Mouse (Mus musculus): ENCODE measurements at regions not wholly inside any gene's neighbourhood (a gene's known extent, or its start where the extent isn't known, plus 50 kb on each side); places are given as distances from the start of the nearest gene placed in this dataset.

GRCm38 (mm10) chr3:131698070-131698750 lies 133.6 kb downstream of the Papss1 start:
- no peaks in the 10 kb centered on the region for H3K9me3 ChIP-seq
- H3K36me3 ChIP-seq: no peaks in the 10 kb centered on the region
- no peak for ATAC-seq
- H3K4me2 ChIP-seq (replicated peaks): no peak overlapping the region
- H3K4me1 ChIP-seq (replicated peaks): no peaks in the 10 kb centered on the region
- 83% methylated on average over 3 of the region's 3 CpGs for WGBS
- H3K27me3 ChIP-seq: no peaks in the 10 kb centered on the region
- H3K4me3 ChIP-seq (replicated peaks): no peak overlapping the region
- H3K9ac ChIP-seq (replicated peaks): no peak overlapping the region
- H3K27ac ChIP-seq: no peak overlapping the region

DNA sequence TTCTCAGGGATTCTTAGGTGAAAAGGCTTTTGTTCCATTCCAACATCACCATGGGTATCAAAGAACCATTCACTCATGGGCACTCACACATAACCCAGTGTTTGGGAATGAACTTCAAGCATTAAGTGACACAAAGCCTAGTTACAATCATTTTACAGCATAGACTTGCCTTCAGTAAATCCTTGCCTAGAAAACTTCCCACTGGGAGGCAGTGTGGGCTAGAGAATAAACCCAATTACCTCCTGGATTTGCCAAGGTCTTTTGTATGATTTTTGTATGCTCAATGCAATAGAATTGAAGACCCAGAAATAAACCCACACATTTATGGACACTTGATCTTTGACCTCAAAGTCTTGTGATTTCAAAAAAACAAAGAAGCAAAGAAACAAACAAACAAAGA lies 138.6 kb downstream of the Papss1 start:
- no peaks in the 10 kb centered on the region for H3K27me3 ChIP-seq
- no peak overlapping the region for H3K4me2 ChIP-seq (replicated peaks)
- no peak overlapping the region for H3K9ac ChIP-seq (replicated peaks)
- no peaks in the 10 kb centered on the region for H3K4me1 ChIP-seq (replicated peaks)
- ATAC-seq: no peak
- H3K9me3 ChIP-seq: no peaks in the 10 kb centered on the region
- no peak overlapping the region for H3K4me3 ChIP-seq (replicated peaks)
- H3K36me3 ChIP-seq: no peaks in the 10 kb centered on the region
- H3K27ac ChIP-seq: no peak overlapping the region

- Histone ChIP-seq H3K27ac (no peak overlapping the region), H3K9me3 (no peaks in the 10 kb centered on the region), H3K9ac (replicated peaks) (no peak overlapping the region), H3K4me3 (replicated peaks) (no peak overlapping the region), H3K4me2 (replicated peaks) (no peak overlapping the region), H3K27me3 (no peaks in the 10 kb centered on the region), H3K4me1 (replicated peaks) (no peaks in the 10 kb centered on the region), H3K36me3 (no peaks in the 10 kb centered on the region)
- ATAC-seq: no peak
- 88% methylated on average over 8 of the region's 8 CpGs for WGBS
Observed at GRCm38 (mm10) chr3:131713532-131713931, 149.0 kb downstream of the Papss1 start.

GRCm38 (mm10) chr3:131718761-131719160 lies 154.2 kb downstream of the Papss1 start:
- ATAC-seq: no peak
- no peaks in the 10 kb centered on the region for H3K9me3 ChIP-seq
- H3K27me3 ChIP-seq: no peaks in the 10 kb centered on the region
- 89% methylated on average over 8 of the region's 8 CpGs for WGBS
- no peak overlapping the region for H3K27ac ChIP-seq
- no peak overlapping the region for H3K9ac ChIP-seq (replicated peaks)
- no peak overlapping the region for H3K4me2 ChIP-seq (replicated peaks)
- H3K4me1 ChIP-seq (replicated peaks): no peaks in the 10 kb centered on the region
- H3K4me3 ChIP-seq (replicated peaks): no peak overlapping the region
- H3K36me3 ChIP-seq: no peaks in the 10 kb centered on the region

- Histone ChIP-seq H3K36me3 (no peaks in the 10 kb centered on the region), H3K4me3 (replicated peaks) (no peak overlapping the region), H3K4me2 (replicated peaks) (no peak overlapping the region), H3K4me1 (replicated peaks) (no peaks in the 10 kb centered on the region), H3K27ac (no peak overlapping the region), H3K27me3 (no peaks in the 10 kb centered on the region), H3K9ac (replicated peaks) (no peak overlapping the region), H3K9me3 (no peaks in the 10 kb centered on the region)
- ATAC-seq: no peak
- WGBS: 89% methylated on average over 3 of the region's 3 CpGs
Observed at GRCm38 (mm10) chr3:131728618-131729017, 164.1 kb downstream of the Papss1 start.

GRCm38 (mm10) chr3:131734226-131734625 lies 169.7 kb downstream of the Papss1 start:
- Histone ChIP-seq H3K9ac (replicated peaks) (no peak overlapping the region), H3K9me3 (no peaks in the 10 kb centered on the region), H3K27ac (no peak overlapping the region), H3K4me2 (replicated peaks) (no peak overlapping the region), H3K27me3 (no peaks in the 10 kb centered on the region), H3K4me1 (replicated peaks) (no peaks in the 10 kb centered on the region), H3K36me3 (no peaks in the 10 kb centered on the region), H3K4me3 (replicated peaks) (no peak overlapping the region)
- WGBS: 93% methylated on average over 6 of the region's 6 CpGs
- ATAC-seq: no peak

GRCm38 (mm10) chr3:131737461-131737860 lies 172.9 kb downstream of the Papss1 start:
- ATAC-seq: no peak
- no peak overlapping the region for H3K4me3 ChIP-seq (replicated peaks)
- no peaks in the 10 kb centered on the region for H3K4me1 ChIP-seq (replicated peaks)
- H3K36me3 ChIP-seq: no peaks in the 10 kb centered on the region
- H3K9me3 ChIP-seq: no peaks in the 10 kb centered on the region
- no peaks in the 10 kb centered on the region for H3K27me3 ChIP-seq
- no peak overlapping the region for H3K27ac ChIP-seq
- H3K9ac ChIP-seq (replicated peaks): no peak overlapping the region
- 71% methylated on average over 6 of the region's 6 CpGs for WGBS
- H3K4me2 ChIP-seq (replicated peaks): no peak overlapping the region

- no peaks in the 10 kb centered on the region for H3K36me3 ChIP-seq
- no peak overlapping the region for H3K27ac ChIP-seq
- H3K9me3 ChIP-seq: no peaks in the 10 kb centered on the region
- no peak for ATAC-seq
- WGBS: 95% methylated on average over 17 of the region's 17 CpGs
- H3K4me3 ChIP-seq (replicated peaks): no peak overlapping the region
- no peaks in the 10 kb centered on the region for H3K4me1 ChIP-seq (replicated peaks)
- H3K27me3 ChIP-seq: no peaks in the 10 kb centered on the region
- no peak overlapping the region for H3K4me2 ChIP-seq (replicated peaks)
- no peak overlapping the region for H3K9ac ChIP-seq (replicated peaks)
Observed at GRCm38 (mm10) chr3:131737953-131738598, 173.5 kb downstream of the Papss1 start.

GRCm38 (mm10) chr3:131755537-131755936 lies 191.0 kb downstream of the Papss1 start:
- H3K27me3 ChIP-seq: no peaks in the 10 kb centered on the region
- peaks cover 3% of the 10 kb centered on the region; the same call in 1 of the 2 replicates for H3K9me3 ChIP-seq
- 76% methylated on average over 2 of the region's 2 CpGs for WGBS

GRCm38 (mm10) chr3:131756126-131756525 lies 191.6 kb downstream of the Papss1 start:
- Histone ChIP-seq H3K4me1 (replicated peaks) (no peaks in the 10 kb centered on the region), H3K9me3 (peaks cover 3% of the 10 kb centered on the region; the same call in 1 of the 2 replicates), H3K4me3 (replicated peaks) (no peak overlapping the region), H3K36me3 (no peaks in the 10 kb centered on the region), H3K4me2 (replicated peaks) (no peak overlapping the region), H3K27ac (no peak overlapping the region), H3K27me3 (no peaks in the 10 kb centered on the region), H3K9ac (replicated peaks) (no peak overlapping the region)
- WGBS: 85% methylated on average over 5 of the region's 5 CpGs
- no peak for ATAC-seq

More at GRCm38 (mm10) chr3:131755537-131755936, 191.0 kb downstream of the Papss1 start:
- Histone ChIP-seq H3K4me1 (replicated peaks) (no peaks in the 10 kb centered on the region), H3K9ac (replicated peaks) (no peak overlapping the region), H3K27ac (no peak overlapping the region), H3K4me3 (replicated peaks) (no peak overlapping the region), H3K4me2 (replicated peaks) (no peak overlapping the region), H3K36me3 (no peaks in the 10 kb centered on the region)
- ATAC-seq: no peak

DNA sequence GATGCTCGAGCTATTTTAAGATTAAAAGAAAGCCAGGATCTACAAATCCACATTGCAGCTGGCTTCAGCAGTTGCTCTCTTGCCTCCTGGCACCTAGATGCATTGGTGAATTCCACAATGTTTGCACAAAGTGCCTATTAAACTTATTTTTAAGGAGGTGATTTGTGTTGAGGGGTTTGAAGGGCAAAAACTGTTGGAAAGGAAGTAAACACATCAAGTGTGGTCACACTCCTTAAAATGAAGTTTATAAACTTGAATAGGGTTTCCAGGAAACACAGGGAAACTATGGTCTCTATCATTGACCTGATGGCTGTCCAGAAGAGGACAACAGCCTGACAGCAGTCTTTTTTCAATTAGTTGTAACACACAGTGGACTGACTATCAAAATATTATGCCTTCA lies 205.4 kb downstream of the Papss1 start:
- Histone ChIP-seq H3K4me1 (replicated peaks) (no peaks in the 10 kb centered on the region), H3K36me3 (no peaks in the 10 kb centered on the region), H3K4me2 (replicated peaks) (no peak overlapping the region), H3K27me3 (no peaks in the 10 kb centered on the region), H3K27ac (no peak overlapping the region), H3K9ac (replicated peaks) (no peak overlapping the region), H3K9me3 (no peaks in the 10 kb centered on the region), H3K4me3 (replicated peaks) (no peak overlapping the region)
- WGBS: 71% methylated on average over 1 of the region's 1 CpGs
- ATAC-seq: no peak

- no peak overlapping the region for H3K4me3 ChIP-seq (replicated peaks)
- H3K27me3 ChIP-seq: no peaks in the 10 kb centered on the region
- H3K9ac ChIP-seq (replicated peaks): no peak overlapping the region
- H3K4me2 ChIP-seq (replicated peaks): no peak overlapping the region
- WGBS: 94% methylated on average over 1 of the region's 1 CpGs
- no peaks in the 10 kb centered on the region for H3K36me3 ChIP-seq
- no peak overlapping the region for H3K27ac ChIP-seq
- no peaks in the 10 kb centered on the region for H3K4me1 ChIP-seq (replicated peaks)
- no peaks in the 10 kb centered on the region for H3K9me3 ChIP-seq
- no peak for ATAC-seq
Observed at GRCm38 (mm10) chr3:131770486-131770885, 205.9 kb downstream of the Papss1 start.

Measured in midbrain, embryonic 13.5 days (tissue).